Mouse (Mus musculus) liver, postnatal 0 days (tissue): ENCODE data around the gene Cacng8. TPM values are rescaled to one million over a fixed set of nuclear protein-coding genes. Genes with fewer than 3 reads are reported as not detected.

ENCODE experiments used
- ATAC-seq: fragments of 200-750 bp; cut with Nextera tagmentation; 2 replicates; pipeline ENCODE4 v1.8.0; 2017; ENCODE audit warnings: mild to moderate bottlenecking, moderate library complexity
- DNase-seq: peaks from one replicate; pipeline ENCODE4 v3.0.0-alpha.2; 2016
- H3K27ac ChIP-seq: fragments of 300-500 bp; sonication (generic); 2 replicates; pipeline ENCODE4 v1.5.1; 2014; ENCODE audit warnings: antibody characterized with exemption, moderate library complexity, mild to moderate bottlenecking, low read depth
- H3K27me3 ChIP-seq: fragments of 300-500 bp; sonication (generic); 2 replicates; pipeline ENCODE4 v1.6.1; 2014; ENCODE audit warnings: low read length, control low read depth, mixed read lengths; ENCODE audit not compliant: insufficient read depth
- H3K36me3 ChIP-seq: fragments of 300-500 bp; sonication (generic); replicated peaks from 2 replicates; pipeline ENCODE4 v1.6.1; 2014; ENCODE audit warnings: mild to moderate bottlenecking, control low read depth, low read length, moderate library complexity, mixed read lengths; ENCODE audit not compliant: insufficient read depth
- H3K4me1 ChIP-seq: fragments of 300-500 bp; sonication (generic); 2 replicates; pipeline ENCODE4 v1.6.1; 2014; ENCODE audit warnings: antibody characterized with exemption, mild to moderate bottlenecking, control low read depth; ENCODE audit not compliant: insufficient read depth
- H3K4me2 ChIP-seq: fragments of 300-500 bp; sonication (generic); 2 replicates; pipeline ENCODE4 v1.6.1; 2014; ENCODE audit warnings: low read depth, mild to moderate bottlenecking, low read length, moderate library complexity, mixed read lengths
- H3K4me3 ChIP-seq: fragments of 300-500 bp; sonication (generic); 2 replicates; pipeline ENCODE4 v1.5.1; 2014; ENCODE audit warnings: low read depth, low read length
- H3K9ac ChIP-seq: fragments of 300-500 bp; sonication (generic); replicated peaks from 2 replicates; pipeline ENCODE4 v1.6.1; 2014; ENCODE audit warnings: mild to moderate bottlenecking, moderate library complexity
- H3K9me3 ChIP-seq: fragments of 300-500 bp; sonication (generic); 2 replicates; pipeline ENCODE4 v1.6.1; 2016; ENCODE audit warnings: mild to moderate bottlenecking, control low read depth, low read length, mixed read lengths
- CTCF ChIP-seq: sonication (generic); IDR thresholded peaks from 2 replicates; pipeline ENCODE4 v1.5.1; 2016; ENCODE audit warnings: antibody characterized with exemption, low read depth
- EP300 ChIP-seq: IDR thresholded peaks from 2 replicates; pipeline ENCODE4 v1.6.1; 2016; ENCODE audit warnings: antibody characterized with exemption, low read depth, mild to moderate bottlenecking
- WGBS: fragments of 180-500 bp; shearing (Covaris S2); extraction: QIAGEN DNeasy Blood & Tissue Kit; methylation state at CpG from one replicate; pipeline ENCODE4 v1.1.7; 2014; ENCODE audit not compliant: insufficient replicate concordance; 5-methylcytosine and 5-hydroxymethylcytosine counted together
- polyA plus RNA-seq: library from polyadenylated mRNA; unstranded; fragments of >200 nt; fragmentation: Nextera tagmentation; extraction: Ambion mirVana; gene quantifications from 2 replicates; pipeline ENCODE4 v1.2.1, GENCODE M21; 2015

Gene Cacng8
- polyA plus RNA-seq, 1 experiment from 2014 or later, result not detected

DNA sequence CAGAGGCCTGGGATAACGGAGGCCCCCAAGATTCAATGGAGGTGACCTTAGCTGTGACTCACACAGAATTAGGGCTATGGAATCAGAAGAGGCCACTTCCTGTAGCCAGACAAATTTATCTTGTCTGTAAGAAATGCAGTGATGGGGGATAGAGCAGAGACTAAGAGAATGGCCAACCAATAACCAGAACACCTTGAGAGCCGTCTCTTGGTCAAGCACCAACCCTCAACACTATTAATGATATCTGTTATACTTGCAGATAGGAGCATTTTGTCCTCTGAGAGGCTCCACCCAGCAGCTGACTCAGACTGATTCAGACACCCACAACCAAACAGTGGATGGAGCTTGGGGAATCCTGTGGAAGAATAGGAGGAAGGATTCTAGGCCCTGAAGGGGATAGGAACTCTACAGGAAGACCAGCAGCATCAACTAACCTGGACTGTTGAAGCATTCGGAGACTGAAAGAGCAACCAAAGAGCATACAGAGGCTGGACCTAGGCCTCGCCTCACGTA, 5.6 kb upstream of the Cacng8 start:
- Histone ChIP-seq H3K36me3 (no peaks in the 10 kb centered on the region), H3K27me3 (0 out of 2 replicates have a peak, but pooled peaks cover 7% of the 10 kb centered on the region), H3K4me2 (no peak overlapping the region), H3K27ac (no peak overlapping the region), H3K9ac (no peak overlapping the region), H3K4me1 (no peaks in the 10 kb centered on the region), H3K9me3 (no peaks in the 10 kb centered on the region), H3K4me3 (no peak overlapping the region)
- WGBS, result 76% methylated on average over 5 of the region's 5 CpGs
- TF ChIP-seq CTCF, result no peak
- TF ChIP-seq EP300, result no peak
- ATAC-seq (no peak), DNase-seq (no peak)

DNA sequence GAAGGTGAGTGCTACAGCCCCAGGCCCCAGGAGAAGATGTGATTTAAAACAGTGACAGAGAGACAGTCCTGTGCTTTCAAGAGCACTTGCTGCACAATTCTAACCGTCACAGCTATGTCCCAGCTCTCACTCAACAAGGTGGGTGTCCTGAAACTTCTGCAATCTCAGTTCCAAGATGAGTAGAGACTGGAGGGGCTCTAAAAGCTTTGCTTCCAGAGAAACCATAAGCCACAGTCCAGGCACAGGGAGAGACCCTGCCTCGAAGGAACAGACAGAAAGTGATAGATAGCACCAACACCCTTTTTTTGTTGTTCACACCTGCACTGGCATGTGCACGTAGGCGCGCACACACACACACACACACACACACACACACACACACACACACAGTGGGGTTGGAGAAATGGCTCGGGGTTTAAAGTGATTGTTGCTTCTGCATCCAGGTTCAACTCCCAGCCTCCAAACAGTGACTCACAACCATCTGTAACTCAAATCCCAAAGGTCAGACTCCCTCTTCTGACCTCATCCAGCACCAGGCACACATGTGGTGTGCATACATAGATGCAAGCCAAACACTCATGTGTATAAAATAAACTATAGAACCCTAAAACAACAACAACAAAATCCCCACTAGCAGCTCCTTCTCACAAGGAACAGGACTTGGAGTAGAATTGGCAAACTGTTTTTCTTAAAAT, 4.3 kb upstream of the Cacng8 start:
- Histone ChIP-seq H3K9me3 (no peaks in the 10 kb centered on the region), H3K27me3 (0 out of 2 replicates have a peak, but pooled peaks cover 10% of the 10 kb centered on the region), H3K4me1 (no peaks in the 10 kb centered on the region), H3K36me3 (no peaks in the 10 kb centered on the region), H3K9ac (no peak overlapping the region), H3K4me3 (no peak overlapping the region), H3K27ac (no peak overlapping the region), H3K4me2 (no peak overlapping the region)
- DNase-seq, result no peak
- no peak for ATAC-seq
- no peak for TF ChIP-seq CTCF
- no peak for TF ChIP-seq EP300
- 75% methylated on average over 6 of the region's 6 CpGs for WGBS

DNA sequence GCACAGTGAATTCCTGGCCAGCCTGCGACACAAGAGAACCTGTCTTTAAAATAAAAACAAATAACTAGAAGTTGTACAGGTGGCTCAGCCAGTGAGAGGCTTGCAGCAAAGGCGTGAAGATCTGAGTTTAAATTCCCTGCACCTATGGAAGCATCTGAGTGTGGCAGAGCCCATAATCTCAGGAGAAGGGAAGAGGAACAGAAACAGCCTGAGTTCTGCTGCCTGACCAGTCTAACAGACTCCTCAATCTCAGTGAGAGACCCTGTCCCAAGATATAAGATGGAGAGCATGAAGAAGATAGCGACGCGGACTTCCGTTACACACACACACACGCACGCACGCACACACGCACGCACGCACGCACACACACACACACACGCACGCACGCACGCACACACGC, 2.7 kb upstream of the Cacng8 start:
- Histone ChIP-seq H3K36me3 (no peaks in the 10 kb centered on the region), H3K4me2 (no peak overlapping the region), H3K9ac (no peak overlapping the region), H3K4me1 (no peaks in the 10 kb centered on the region), H3K27me3 (0 out of 2 replicates have a peak, but pooled peaks cover 10% of the 10 kb centered on the region), H3K27ac (no peak overlapping the region), H3K4me3 (no peak overlapping the region), H3K9me3 (no peaks in the 10 kb centered on the region)
- DNase-seq (no peak), ATAC-seq (no peak)
- WGBS, result 75% methylated on average over 18 of the region's 18 CpGs
- no peak for TF ChIP-seq CTCF
- TF ChIP-seq EP300, result no peak

DNA sequence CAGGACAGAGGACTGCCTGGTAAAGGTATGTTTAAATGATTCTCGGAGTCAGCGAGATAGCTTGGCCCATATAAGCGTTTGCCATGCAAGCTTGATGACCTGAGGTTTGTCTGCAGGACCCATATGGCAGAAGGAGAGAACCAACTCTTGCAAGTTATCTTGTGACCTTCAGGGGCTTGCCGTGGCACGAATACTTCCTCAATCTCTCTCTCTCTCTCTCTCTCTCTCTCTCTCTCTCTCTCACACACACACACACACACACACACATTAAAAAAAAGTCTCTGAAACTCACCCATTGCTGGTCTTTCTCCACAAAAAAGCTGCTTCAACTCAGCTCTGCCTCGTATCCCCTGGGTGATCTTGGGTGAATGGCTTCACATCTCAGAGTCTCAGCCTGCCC, 1.6 kb upstream of the Cacng8 start:
- no peak overlapping the region for H3K9ac ChIP-seq
- H3K9me3 ChIP-seq, result no peaks in the 10 kb centered on the region
- TF ChIP-seq CTCF (no peak), EP300 (no peak)
- WGBS, result 27% methylated on average over 6 of the region's 6 CpGs
- H3K27me3 ChIP-seq, result 0 out of 2 replicates have a peak, but pooled peaks cover 10% of the 10 kb centered on the region
- no peak overlapping the region for H3K27ac ChIP-seq
- no peak for DNase-seq
- no peaks in the 10 kb centered on the region for H3K4me1 ChIP-seq
- no peak for ATAC-seq
- H3K36me3 ChIP-seq, result no peaks in the 10 kb centered on the region
- no peak overlapping the region for H3K4me3 ChIP-seq
- no peak overlapping the region for H3K4me2 ChIP-seq

DNA sequence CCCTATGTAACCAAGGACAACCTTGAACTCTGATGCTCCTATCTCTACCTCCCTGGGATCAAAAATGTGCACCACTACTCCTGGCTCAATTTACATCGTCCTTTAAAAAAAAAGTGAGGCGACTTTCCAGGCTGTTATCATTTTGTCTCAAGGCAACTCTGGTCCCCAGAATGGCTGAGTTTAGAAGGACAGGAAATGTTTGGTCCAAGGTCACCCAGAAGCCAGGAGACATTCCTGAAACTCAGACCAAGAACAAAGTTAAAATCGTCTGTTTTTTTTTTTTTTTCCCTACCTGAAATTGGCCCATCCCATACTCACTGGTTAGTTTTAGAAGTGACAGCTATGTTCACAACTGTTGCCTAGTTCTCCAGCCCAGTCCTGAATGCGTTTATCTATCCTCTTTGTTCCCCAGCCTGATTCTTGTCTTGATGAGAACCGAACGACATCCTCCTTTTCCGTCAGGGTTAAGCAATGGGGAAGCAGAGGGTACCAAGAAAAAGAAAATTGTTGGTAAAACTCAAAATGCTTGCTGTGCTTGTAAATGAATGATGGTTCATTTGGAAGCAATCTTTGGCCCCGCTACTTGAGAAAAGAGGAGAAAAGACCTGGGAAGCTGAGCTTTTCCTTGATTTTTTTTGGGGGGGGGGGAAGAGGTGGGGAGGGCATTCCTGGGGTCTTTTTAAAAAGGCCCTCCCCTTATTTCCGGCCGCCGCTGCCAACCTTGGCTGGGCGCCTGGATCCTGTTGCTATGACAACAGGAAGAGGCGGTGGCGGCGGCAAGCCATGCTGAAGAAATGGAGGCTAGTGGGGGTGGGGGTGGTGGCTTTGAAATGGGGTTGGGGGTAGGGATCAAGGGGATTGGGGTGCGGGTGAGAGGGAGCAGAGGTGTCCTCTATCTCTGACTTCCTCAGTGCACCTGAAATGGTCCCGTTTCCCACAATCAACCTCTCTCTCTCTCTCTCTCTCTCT, 755 bp upstream of the Cacng8 start:
- DNase-seq (peak; percentile 18), ATAC-seq (no peak)
- no peak overlapping the region for H3K27ac ChIP-seq
- no peak for TF ChIP-seq EP300
- no peak for TF ChIP-seq CTCF
- H3K4me1 ChIP-seq, result no peaks in the 10 kb centered on the region
- 0 out of 2 replicates have a peak, but pooled peaks cover 10% of the 10 kb centered on the region for H3K27me3 ChIP-seq
- no peaks in the 10 kb centered on the region for H3K36me3 ChIP-seq
- no peak overlapping the region for H3K9ac ChIP-seq
- 2% methylated on average over 17 of the region's 17 CpGs for WGBS
- H3K9me3 ChIP-seq, result no peaks in the 10 kb centered on the region
- H3K4me3 ChIP-seq, result no peak overlapping the region
- no peak overlapping the region for H3K4me2 ChIP-seq

DNA sequence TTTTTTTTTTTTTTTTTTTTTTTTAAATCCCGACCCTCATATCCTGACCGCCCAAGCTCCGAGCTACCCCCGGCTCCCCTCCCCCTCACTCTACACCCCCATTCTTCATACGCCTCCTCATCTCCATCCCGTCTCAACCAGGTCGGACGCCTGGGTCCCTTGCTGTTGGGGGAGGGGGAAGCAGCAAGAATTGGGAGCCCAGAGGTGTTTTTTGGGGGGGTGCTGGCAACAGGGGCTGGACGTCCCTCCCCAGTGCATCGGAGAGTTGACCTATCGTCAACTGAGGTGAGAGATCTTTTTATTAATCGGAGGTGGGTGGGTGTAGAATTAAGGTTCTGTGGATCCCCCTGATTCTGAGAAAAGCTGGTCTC, 583 bp downstream of the Cacng8 start:
- Histone ChIP-seq H3K36me3 (no peaks in the 10 kb centered on the region), H3K27ac (no peak overlapping the region), H3K4me3 (no peak overlapping the region), H3K9me3 (no peaks in the 10 kb centered on the region), H3K4me1 (no peaks in the 10 kb centered on the region), H3K27me3 (0 out of 2 replicates have a peak, but pooled peaks cover 10% of the 10 kb centered on the region), H3K9ac (no peak overlapping the region), H3K4me2 (no peak overlapping the region)
- TF ChIP-seq EP300 (no peak), CTCF (no peak)
- WGBS, result 11% methylated on average over 12 of the region's 12 CpGs
- DNase-seq (no peak), ATAC-seq (no peak)
